Mouse (Mus musculus) heart, postnatal 0 days (tissue): ENCODE data around the gene Efcab6.
"Not testable (repeated sequence)": the region's sequence is repeated elsewhere in the genome, so short reads cannot be mapped to it uniquely, and the experiment has no call there.

Source experiments
- CTCF ChIP-seq: IDR thresholded peaks from 2 replicates; pipeline ENCODE4 v1.5.1; 2016; ENCODE audit warnings: antibody characterized with exemption, control low read depth, low read depth
- EP300 ChIP-seq: IDR thresholded peaks from 2 replicates; pipeline ENCODE4 v1.6.1; 2016; ENCODE audit warnings: antibody characterized with exemption, low read depth

DNA sequence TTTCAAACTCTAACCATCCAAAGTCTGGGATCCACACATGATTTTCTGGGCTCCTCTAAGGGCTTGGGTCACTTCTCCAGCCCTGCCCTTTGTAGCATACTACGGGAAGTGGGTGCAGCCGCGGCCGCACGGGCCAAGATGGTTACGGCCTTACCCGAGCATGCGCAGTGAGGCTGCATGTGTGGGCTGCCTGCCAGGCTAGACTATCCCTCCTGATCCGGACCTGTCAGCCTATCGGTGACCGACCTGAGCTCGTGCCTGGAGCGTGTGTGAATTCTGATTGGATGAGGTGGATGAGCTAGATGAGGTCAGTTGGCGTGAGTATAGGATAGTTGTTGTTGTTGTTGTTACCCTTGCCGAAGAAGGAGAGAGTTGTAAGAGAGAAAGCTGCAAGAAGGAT lies 32.4 kb upstream of the Efcab6 start:
- TF ChIP-seq CTCF, EP300: not testable (repeated sequence)
